Mouse (Mus musculus): ENCODE data around the gene Abcb8. TPM values are rescaled to one million over a fixed set of nuclear protein-coding genes. Genes with fewer than 3 reads are reported as not detected.
A peak's percentile ranks its signal among the peaks of the same experiment; 100 is the strongest.

Abcb8 gene
- polyA plus RNA-seq, 1 experiment from 2014 or later, result 40.5 TPM

DNA sequence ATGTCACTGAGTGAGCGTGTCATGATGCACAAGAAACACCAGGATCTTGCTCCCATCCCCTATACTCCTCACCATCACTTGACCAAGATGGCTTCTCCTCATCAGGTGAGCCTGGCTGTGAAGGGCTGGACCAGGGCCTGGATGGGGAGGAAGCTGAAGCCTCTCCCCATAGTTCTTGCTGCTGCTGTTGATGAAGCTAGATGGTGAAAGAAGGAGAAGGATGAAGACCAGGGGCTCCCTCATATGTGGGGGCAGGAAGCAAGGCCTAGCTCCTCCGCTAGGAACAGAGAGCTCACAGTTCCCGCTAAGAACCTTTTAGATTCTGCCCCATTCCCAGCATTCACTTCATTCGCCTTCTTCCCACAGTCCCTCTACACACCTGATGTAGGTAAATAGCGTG, 8.1 kb upstream of the Abcb8 start:
- 86% methylated on average over 5 of the region's 5 CpGs for WGBS
- ATAC-seq (ENCODE audit: insufficient number of reproducible peaks, low FRiP score, low TSS enrichment, low read depth), result no peak

DNA sequence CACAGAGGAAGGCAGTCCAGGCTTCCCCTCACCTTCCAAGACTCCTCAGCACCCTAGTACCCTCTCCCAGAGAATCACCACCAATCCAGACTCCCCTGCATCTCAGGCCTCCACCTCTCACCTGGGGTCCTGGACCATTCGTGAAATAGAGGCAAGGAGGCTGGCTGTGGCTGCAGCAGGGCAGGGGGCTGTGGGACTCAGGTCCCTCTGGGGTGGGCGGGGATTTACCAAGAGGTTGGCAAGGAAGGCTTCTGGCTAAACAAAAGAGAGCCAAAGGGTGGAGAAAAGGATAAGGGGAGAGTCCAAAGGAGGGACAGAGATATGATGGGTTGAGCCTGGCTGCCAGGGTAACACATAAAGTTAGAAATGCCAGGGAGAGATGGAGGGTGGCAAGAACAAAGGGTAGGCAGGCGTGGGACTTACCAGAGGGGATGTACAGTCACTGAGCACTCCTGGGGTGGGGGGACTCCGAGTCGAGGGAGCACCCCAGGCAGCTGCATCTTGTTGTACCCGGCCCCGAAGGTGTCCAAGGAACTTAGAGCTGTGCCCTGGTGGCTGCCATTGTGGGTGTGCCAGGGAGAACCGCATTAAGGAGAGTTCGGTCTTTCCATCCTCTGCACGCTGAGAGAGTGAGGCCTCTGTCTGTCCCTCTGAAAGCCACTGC, 7.4 kb upstream of the Abcb8 start:
- Histone ChIP-seq H3K9me3 (ENCODE audit: control insufficient read depth, low read length) (no peaks in the 10 kb centered on the region), H3K27ac (replicated peaks; ENCODE audit: low read depth, low read length) (no peak overlapping the region), H3K4me3 (ENCODE audit: low read depth, low read length) (no peak overlapping the region), H3K4me2 (ENCODE audit: low read depth, severe bottlenecking) (no peak overlapping the region), H3K36me3 (ENCODE audit: control insufficient read depth, insufficient read depth, low read length) (no peaks in the 10 kb centered on the region), H3K9ac (ENCODE audit: low read length) (no peak overlapping the region), H3K4me1 (ENCODE audit: control insufficient read depth, insufficient read depth, low read length) (peaks cover 12% of the 10 kb centered on the region; the same call in 1 of the 2 replicates), H3K27me3 (ENCODE audit: control insufficient read depth, insufficient read depth, low read length) (0 out of 2 replicates have a peak, but pooled peaks cover 5% of the 10 kb centered on the region)
- WGBS, result 75% methylated on average over 10 of the region's 10 CpGs
- no peak for ATAC-seq (ENCODE audit: insufficient number of reproducible peaks, low FRiP score, low TSS enrichment, low read depth)
- DNase-seq (ENCODE audit: low spot score), result no peak

More for the DNA sequence above, 8.1 kb upstream of the Abcb8 start:
- no peaks in the 10 kb centered on the region for H3K9me3 ChIP-seq (ENCODE audit: control insufficient read depth, low read length)
- no peak overlapping the region for H3K4me2 ChIP-seq (ENCODE audit: low read depth, severe bottlenecking)
- H3K9ac ChIP-seq (ENCODE audit: low read length), result no peak overlapping the region
- H3K27ac ChIP-seq (replicated peaks; ENCODE audit: low read depth, low read length), result no peak overlapping the region
- 0 out of 2 replicates have a peak, but pooled peaks cover 5% of the 10 kb centered on the region for H3K27me3 ChIP-seq (ENCODE audit: control insufficient read depth, insufficient read depth, low read length)
- no peak for DNase-seq (ENCODE audit: low spot score)
- H3K36me3 ChIP-seq (ENCODE audit: control insufficient read depth, insufficient read depth, low read length), result no peaks in the 10 kb centered on the region
- no peak overlapping the region for H3K4me3 ChIP-seq (ENCODE audit: low read depth, low read length)
- peaks cover 12% of the 10 kb centered on the region; the same call in 1 of the 2 replicates for H3K4me1 ChIP-seq (ENCODE audit: control insufficient read depth, insufficient read depth, low read length)

DNA sequence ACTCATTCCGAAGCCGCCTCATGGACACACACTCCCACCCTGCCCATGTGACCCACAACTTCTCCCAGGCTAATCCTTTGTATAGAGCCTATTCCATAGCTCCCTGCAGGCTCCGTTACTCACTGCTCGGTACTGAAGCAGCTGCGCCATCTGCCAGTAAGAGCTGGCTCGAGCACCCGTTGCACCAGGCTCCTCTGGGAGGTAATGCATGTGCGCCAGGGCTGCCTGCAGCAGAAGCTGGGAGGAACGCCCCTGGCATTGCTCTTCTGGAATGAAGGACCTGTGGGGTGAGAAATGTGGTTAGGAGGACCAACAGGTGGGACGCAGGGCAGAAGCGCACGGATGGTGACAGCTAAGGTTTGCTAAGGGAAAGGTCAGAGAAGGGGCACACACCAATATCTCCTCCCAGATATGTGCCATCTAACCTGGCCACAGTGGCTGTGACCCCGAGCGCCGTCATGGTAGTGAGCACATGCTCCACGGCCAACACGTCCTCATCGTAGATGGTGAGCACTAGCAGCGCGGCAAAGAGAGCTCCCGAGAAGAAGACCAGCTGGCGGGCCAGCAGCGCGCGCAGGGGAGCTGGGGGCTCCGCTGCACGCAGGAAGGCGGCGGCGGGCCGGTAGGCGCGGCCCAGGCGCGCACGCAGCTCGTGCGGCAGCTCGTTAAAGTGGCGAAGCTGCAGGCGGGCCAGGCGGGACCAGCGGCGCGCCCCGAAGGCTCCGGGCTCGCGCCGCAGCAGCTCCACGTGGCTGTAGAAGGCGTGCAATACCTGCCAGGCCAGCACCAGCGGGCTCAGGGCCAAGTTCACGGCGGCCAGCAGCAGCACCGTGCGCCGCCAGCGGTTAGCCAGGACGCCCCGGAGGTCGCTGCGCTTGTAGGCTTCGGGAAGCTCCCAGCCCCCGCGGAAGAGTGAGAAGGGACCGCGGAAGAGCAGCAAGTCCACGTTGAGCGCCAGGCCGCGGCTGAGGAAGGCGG, 5.9 kb upstream of the Abcb8 start:
- Histone ChIP-seq H3K9me3 (ENCODE audit: control insufficient read depth, low read length) (no peaks in the 10 kb centered on the region), H3K36me3 (ENCODE audit: control insufficient read depth, insufficient read depth, low read length) (no peaks in the 10 kb centered on the region), H3K9ac (ENCODE audit: low read length) (peak overlapping the region; percentile 68), H3K27me3 (ENCODE audit: control insufficient read depth, insufficient read depth, low read length) (0 out of 2 replicates have a peak, but pooled peaks cover 5% of the 10 kb centered on the region), H3K4me2 (ENCODE audit: low read depth, severe bottlenecking) (peak overlapping the region; percentile 97), H3K27ac (replicated peaks; ENCODE audit: low read depth, low read length) (no peak overlapping the region), H3K4me1 (ENCODE audit: control insufficient read depth, insufficient read depth, low read length) (peaks cover 12% of the 10 kb centered on the region; the same call in 1 of the 2 replicates), H3K4me3 (ENCODE audit: low read depth, low read length) (peak overlapping the region; percentile 38)
- 1% methylated on average over 73 of the region's 73 CpGs for WGBS
- ATAC-seq (ENCODE audit: insufficient number of reproducible peaks, low FRiP score, low TSS enrichment, low read depth) (peak; percentile 12; the same call in 1 of the 2 replicates), DNase-seq (ENCODE audit: low spot score) (peak; percentile 70)

- Histone ChIP-seq H3K36me3 (ENCODE audit: control insufficient read depth, insufficient read depth, low read length) (no peaks in the 10 kb centered on the region), H3K4me2 (ENCODE audit: low read depth, severe bottlenecking) (peak overlapping the region; percentile 97), H3K4me3 (ENCODE audit: low read depth, low read length) (peak overlapping the region; percentile 38), H3K27me3 (ENCODE audit: control insufficient read depth, insufficient read depth, low read length) (0 out of 2 replicates have a peak, but pooled peaks cover 5% of the 10 kb centered on the region), H3K4me1 (ENCODE audit: control insufficient read depth, insufficient read depth, low read length) (peaks cover 12% of the 10 kb centered on the region; the same call in 1 of the 2 replicates), H3K27ac (replicated peaks; ENCODE audit: low read depth, low read length) (no peak overlapping the region), H3K9ac (ENCODE audit: low read length) (peak overlapping the region; percentile 68), H3K9me3 (ENCODE audit: control insufficient read depth, low read length) (no peaks in the 10 kb centered on the region)
- 25% methylated on average over 26 of the region's 26 CpGs for WGBS
- ATAC-seq (ENCODE audit: insufficient number of reproducible peaks, low FRiP score, low TSS enrichment, low read depth) (0 out of 2 replicates have a peak, but pooled peaks have one; percentile 4), DNase-seq (ENCODE audit: low spot score) (no peak)
Observed at GRCm38 (mm10) chr5:24388246-24388915, 5.1 kb upstream of the Abcb8 start.

GRCm38 (mm10) chr5:24389011-24389657, 4.3 kb upstream of the Abcb8 start:
- 0 out of 2 replicates have a peak, but pooled peaks cover 5% of the 10 kb centered on the region for H3K27me3 ChIP-seq (ENCODE audit: control insufficient read depth, insufficient read depth, low read length)
- H3K4me3 ChIP-seq (ENCODE audit: low read depth, low read length), result no peak overlapping the region
- H3K36me3 ChIP-seq (ENCODE audit: control insufficient read depth, insufficient read depth, low read length), result no peaks in the 10 kb centered on the region
- no peak overlapping the region for H3K4me2 ChIP-seq (ENCODE audit: low read depth, severe bottlenecking)
- H3K27ac ChIP-seq (replicated peaks; ENCODE audit: low read depth, low read length), result no peak overlapping the region
- DNase-seq (ENCODE audit: low spot score), result peak; percentile 64
- no peaks in the 10 kb centered on the region for H3K9me3 ChIP-seq (ENCODE audit: control insufficient read depth, low read length)
- H3K9ac ChIP-seq (ENCODE audit: low read length), result no peak overlapping the region
- 35% methylated on average over 6 of the region's 7 CpGs for WGBS
- H3K4me1 ChIP-seq (ENCODE audit: control insufficient read depth, insufficient read depth, low read length), result peaks cover 12% of the 10 kb centered on the region; the same call in 1 of the 2 replicates
- ATAC-seq (ENCODE audit: insufficient number of reproducible peaks, low FRiP score, low TSS enrichment, low read depth), result no peak

GRCm38 (mm10) chr5:24389658-24390020, 3.8 kb upstream of the Abcb8 start:
- no peaks in the 10 kb centered on the region for H3K36me3 ChIP-seq (ENCODE audit: control insufficient read depth, insufficient read depth, low read length)
- peaks cover 12% of the 10 kb centered on the region; the same call in 1 of the 2 replicates for H3K4me1 ChIP-seq (ENCODE audit: control insufficient read depth, insufficient read depth, low read length)
- 72% methylated on average over 4 of the region's 4 CpGs for WGBS
- H3K27ac ChIP-seq (replicated peaks; ENCODE audit: low read depth, low read length), result no peak overlapping the region
- no peak overlapping the region for H3K4me2 ChIP-seq (ENCODE audit: low read depth, severe bottlenecking)
- H3K9me3 ChIP-seq (ENCODE audit: control insufficient read depth, low read length), result no peaks in the 10 kb centered on the region
- H3K9ac ChIP-seq (ENCODE audit: low read length), result no peak overlapping the region
- no peak overlapping the region for H3K4me3 ChIP-seq (ENCODE audit: low read depth, low read length)
- H3K27me3 ChIP-seq (ENCODE audit: control insufficient read depth, insufficient read depth, low read length), result 0 out of 2 replicates have a peak, but pooled peaks cover 5% of the 10 kb centered on the region
- no peak for ATAC-seq (ENCODE audit: insufficient number of reproducible peaks, low FRiP score, low TSS enrichment, low read depth)
- DNase-seq (ENCODE audit: low spot score), result no peak

DNA sequence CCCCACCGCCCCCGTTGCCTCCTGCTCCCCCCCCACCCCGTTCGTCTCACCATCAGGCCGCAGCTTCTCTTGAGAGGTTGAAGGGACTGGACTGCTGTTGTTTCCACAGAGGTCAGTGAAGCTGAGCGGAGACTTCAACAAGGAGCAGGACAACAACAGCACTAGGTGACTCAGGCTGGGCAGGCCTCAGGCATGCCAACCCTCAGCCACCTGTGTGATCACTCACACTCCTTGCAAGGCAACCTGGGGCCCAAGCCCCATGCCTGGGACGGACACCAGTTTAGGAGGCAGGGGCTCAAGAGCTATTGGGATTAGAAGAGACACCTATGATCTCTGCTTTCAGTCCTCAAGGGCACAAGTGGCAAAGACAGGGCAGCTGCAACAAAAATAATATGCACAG, 1.6 kb upstream of the Abcb8 start, which contains the start of gene Atg9b:
TSS of gene Atg9b (minus strand) at position 280 of the 400 bp plus-strand sequence.
- Histone ChIP-seq H3K27ac (replicated peaks; ENCODE audit: low read depth, low read length) (no peak within 1 kb of the TSS), H3K27me3 (ENCODE audit: control insufficient read depth, insufficient read depth, low read length) (0 out of 2 replicates have a peak, but pooled peaks cover 5% of the 10 kb centered on the region), H3K4me1 (ENCODE audit: control insufficient read depth, insufficient read depth, low read length) (peaks cover 12% of the 10 kb centered on the region; the same call in 1 of the 2 replicates), H3K9me3 (ENCODE audit: control insufficient read depth, low read length) (no peaks in the 10 kb centered on the region), H3K36me3 (ENCODE audit: control insufficient read depth, insufficient read depth, low read length) (no peaks in the 10 kb centered on the region), H3K4me3 (ENCODE audit: low read depth, low read length) (no peak within 1 kb of the TSS), H3K9ac (ENCODE audit: low read length) (no peak within 1 kb of the TSS), H3K4me2 (ENCODE audit: low read depth, severe bottlenecking) (no peak within 1 kb of the TSS)
- 89% methylated on average over 7 of the region's 7 CpGs for WGBS
- ATAC-seq (ENCODE audit: insufficient number of reproducible peaks, low FRiP score, low TSS enrichment, low read depth) (no peak), DNase-seq (ENCODE audit: low spot score) (no peak)
